Mouse (Mus musculus): ENCODE data around the gene Oasl1. TPM values are rescaled to one million over a fixed set of nuclear protein-coding genes. Genes with fewer than 3 reads are reported as not detected.

The Oasl1 gene
- polyA plus RNA-seq, 1 experiment from 2014 or later, result not detected

GRCm38 (mm10) chr5:114969609-114970215 is 46.7 kb downstream of the Oasl1 start:
- WGBS, result 68% methylated on average over 13 of the region's 13 CpGs
- Histone ChIP-seq H3K36me3 (ENCODE audit: control insufficient read depth, insufficient read depth, low read length) (no peaks in the 10 kb centered on the region), H3K4me3 (ENCODE audit: low read depth, low read length) (no peak overlapping the region), H3K9ac (ENCODE audit: low read depth, low read length) (no peak overlapping the region), H3K27me3 (ENCODE audit: control insufficient read depth, insufficient read depth, low read depth, low read length) (no peaks in the 10 kb centered on the region), H3K4me1 (ENCODE audit: control insufficient read depth, insufficient read depth, low read length) (no peaks in the 10 kb centered on the region), H3K9me3 (replicated peaks; ENCODE audit: control insufficient read depth, low read length, poor library complexity, severe bottlenecking) (no peaks in the 10 kb centered on the region), H3K4me2 (ENCODE audit: low read length) (no peak overlapping the region), H3K27ac (ENCODE audit: low read length) (no peak overlapping the region)
- no peak for ATAC-seq

DNA sequence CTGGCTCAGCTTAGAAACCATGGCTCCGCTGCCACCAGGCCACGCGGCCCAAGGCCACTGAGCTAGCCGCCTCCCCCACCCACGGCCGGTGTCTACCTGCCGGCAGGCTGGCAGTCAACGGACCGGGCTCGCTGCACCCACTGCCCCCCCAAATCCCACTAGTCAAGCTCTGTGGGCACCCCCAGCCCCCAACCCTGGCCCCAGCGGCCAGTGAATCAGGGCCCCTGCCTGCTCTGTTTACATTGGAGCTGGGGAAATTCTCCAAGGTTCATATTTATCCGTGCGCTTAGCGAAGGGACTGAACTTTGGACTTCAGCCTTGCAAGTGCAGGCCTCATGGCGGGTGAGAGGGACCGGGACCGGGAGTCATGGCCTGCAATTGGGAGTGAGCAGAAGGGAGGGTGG is 47.8 kb downstream of the Oasl1 start, which contains the start of gene Hnf1a:
Gene Hnf1a (minus strand): TSS at position 271 of the 404 bp plus-strand sequence.
- 83% methylated on average over 17 of the region's 17 CpGs for WGBS
- no peak for ATAC-seq
- no peaks in the 10 kb centered on the region for H3K4me1 ChIP-seq (ENCODE audit: control insufficient read depth, insufficient read depth, low read length)

GRCm38 (mm10) chr5:114972201-114972600 is 49.2 kb downstream of the Oasl1 start:
- Histone ChIP-seq H3K4me3 (ENCODE audit: low read depth, low read length) (no peak overlapping the region), H3K27me3 (ENCODE audit: control insufficient read depth, insufficient read depth, low read depth, low read length) (no peaks in the 10 kb centered on the region), H3K4me2 (ENCODE audit: low read length) (no peak overlapping the region), H3K9me3 (replicated peaks; ENCODE audit: control insufficient read depth, low read length, poor library complexity, severe bottlenecking) (no peaks in the 10 kb centered on the region), H3K27ac (ENCODE audit: low read length) (no peak overlapping the region), H3K9ac (ENCODE audit: low read depth, low read length) (no peak overlapping the region), H3K36me3 (ENCODE audit: control insufficient read depth, insufficient read depth, low read length) (no peaks in the 10 kb centered on the region), H3K4me1 (ENCODE audit: control insufficient read depth, insufficient read depth, low read length) (no peaks in the 10 kb centered on the region)
- 85% methylated on average over 9 of the region's 9 CpGs for WGBS
- ATAC-seq, result no peak

More for the DNA sequence above, 47.8 kb downstream of the Oasl1 start, which contains the start of gene Hnf1a:
- no peak within 1 kb of the TSS for H3K4me2 ChIP-seq (ENCODE audit: low read length)
- no peak within 1 kb of the TSS for H3K4me3 ChIP-seq (ENCODE audit: low read depth, low read length)
- H3K9ac ChIP-seq (ENCODE audit: low read depth, low read length), result no peak within 1 kb of the TSS
- H3K27me3 ChIP-seq (ENCODE audit: control insufficient read depth, insufficient read depth, low read depth, low read length), result no peaks in the 10 kb centered on the region
- no peaks in the 10 kb centered on the region for H3K9me3 ChIP-seq (replicated peaks; ENCODE audit: control insufficient read depth, low read length, poor library complexity, severe bottlenecking)
- H3K27ac ChIP-seq (ENCODE audit: low read length), result no peak within 1 kb of the TSS
- no peaks in the 10 kb centered on the region for H3K36me3 ChIP-seq (ENCODE audit: control insufficient read depth, insufficient read depth, low read length)

GRCm38 (mm10) chr5:114973131-114973530 is 50.1 kb downstream of the Oasl1 start:
- Histone ChIP-seq H3K4me3 (ENCODE audit: low read depth, low read length) (no peak overlapping the region), H3K27ac (ENCODE audit: low read length) (no peak overlapping the region), H3K9ac (ENCODE audit: low read depth, low read length) (no peak overlapping the region), H3K4me2 (ENCODE audit: low read length) (no peak overlapping the region), H3K4me1 (ENCODE audit: control insufficient read depth, insufficient read depth, low read length) (no peaks in the 10 kb centered on the region), H3K27me3 (ENCODE audit: control insufficient read depth, insufficient read depth, low read depth, low read length) (no peaks in the 10 kb centered on the region), H3K36me3 (ENCODE audit: control insufficient read depth, insufficient read depth, low read length) (no peaks in the 10 kb centered on the region), H3K9me3 (replicated peaks; ENCODE audit: control insufficient read depth, low read length, poor library complexity, severe bottlenecking) (no peaks in the 10 kb centered on the region)
- no peak for ATAC-seq
- WGBS, result 82% methylated on average over 8 of the region's 8 CpGs

- Histone ChIP-seq H3K27ac (ENCODE audit: low read length) (no peak overlapping the region), H3K4me3 (ENCODE audit: low read depth, low read length) (no peak overlapping the region), H3K4me1 (ENCODE audit: control insufficient read depth, insufficient read depth, low read length) (peaks cover 4% of the 10 kb centered on the region; the same call in 1 of the 2 replicates), H3K27me3 (ENCODE audit: control insufficient read depth, insufficient read depth, low read depth, low read length) (0 out of 2 replicates have a peak, but pooled peaks cover 2% of the 10 kb centered on the region), H3K9me3 (replicated peaks; ENCODE audit: control insufficient read depth, low read length, poor library complexity, severe bottlenecking) (no peaks in the 10 kb centered on the region), H3K9ac (ENCODE audit: low read depth, low read length) (no peak overlapping the region), H3K36me3 (ENCODE audit: control insufficient read depth, insufficient read depth, low read length) (no peaks in the 10 kb centered on the region), H3K4me2 (ENCODE audit: low read length) (no peak overlapping the region)
- ATAC-seq, result no peak
These were observed 53.9 kb downstream of the Oasl1 start for GRCm38 (mm10) chr5:114976935-114977334.

- Histone ChIP-seq H3K36me3 (ENCODE audit: control insufficient read depth, insufficient read depth, low read length) (no peaks in the 10 kb centered on the region), H3K27ac (ENCODE audit: low read length) (no peak overlapping the region), H3K9ac (ENCODE audit: low read depth, low read length) (0 out of 2 replicates have a peak overlapping the region, but pooled peaks have one; percentile 15), H3K9me3 (replicated peaks; ENCODE audit: control insufficient read depth, low read length, poor library complexity, severe bottlenecking) (no peaks in the 10 kb centered on the region), H3K27me3 (ENCODE audit: control insufficient read depth, insufficient read depth, low read depth, low read length) (0 out of 2 replicates have a peak, but pooled peaks cover 2% of the 10 kb centered on the region), H3K4me3 (ENCODE audit: low read depth, low read length) (no peak overlapping the region), H3K4me2 (ENCODE audit: low read length) (no peak overlapping the region), H3K4me1 (ENCODE audit: control insufficient read depth, insufficient read depth, low read length) (peaks cover 4% of the 10 kb centered on the region; the same call in 1 of the 2 replicates)
- 70% methylated on average over 11 of the region's 11 CpGs for WGBS
- ATAC-seq, result no peak
These were observed 55.4 kb downstream of the Oasl1 start for GRCm38 (mm10) chr5:114978473-114978872.

DNA sequence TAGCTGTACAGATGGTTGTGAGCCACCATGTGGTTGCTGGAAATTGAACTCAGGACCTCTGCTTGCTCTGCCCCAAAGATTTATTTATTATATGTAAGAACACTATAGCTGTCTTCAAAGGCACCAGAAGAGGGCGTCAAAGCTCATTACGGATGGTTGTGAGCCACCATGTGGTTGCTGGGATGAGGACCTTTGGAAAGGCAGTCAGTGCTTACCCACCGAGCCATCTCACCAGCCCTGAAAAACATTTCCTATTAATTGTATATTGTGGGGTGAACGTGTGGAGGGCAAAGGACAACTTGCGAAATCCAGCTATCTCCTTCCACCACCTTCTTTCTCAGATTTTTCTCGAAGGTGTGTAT is 55.8 kb downstream of the Oasl1 start:
- no peak overlapping the region for H3K9ac ChIP-seq (ENCODE audit: low read depth, low read length)
- ATAC-seq, result peak; percentile 28; the same call in 1 of the 2 replicates
- no peak overlapping the region for H3K27ac ChIP-seq (ENCODE audit: low read length)
- peak overlapping the region; percentile 72 for H3K4me2 ChIP-seq (ENCODE audit: low read length)
- 0 out of 2 replicates have a peak, but pooled peaks cover 2% of the 10 kb centered on the region for H3K27me3 ChIP-seq (ENCODE audit: control insufficient read depth, insufficient read depth, low read depth, low read length)
- 4% methylated on average over 6 of the region's 6 CpGs for WGBS
- no peaks in the 10 kb centered on the region for H3K9me3 ChIP-seq (replicated peaks; ENCODE audit: control insufficient read depth, low read length, poor library complexity, severe bottlenecking)
- no peaks in the 10 kb centered on the region for H3K36me3 ChIP-seq (ENCODE audit: control insufficient read depth, insufficient read depth, low read length)
- H3K4me1 ChIP-seq (ENCODE audit: control insufficient read depth, insufficient read depth, low read length), result peaks cover 4% of the 10 kb centered on the region; the same call in 1 of the 2 replicates
- H3K4me3 ChIP-seq (ENCODE audit: low read depth, low read length), result peak overlapping the region; percentile 27; the same call in 1 of the 2 replicates

GRCm38 (mm10) chr5:114979250-114980121 is 56.4 kb downstream of the Oasl1 start:
- H3K4me3 ChIP-seq (ENCODE audit: low read depth, low read length), result peak overlapping the region; percentile 27
- peak overlapping the region; percentile 51 for H3K9ac ChIP-seq (ENCODE audit: low read depth, low read length)
- peaks cover 4% of the 10 kb centered on the region; the same call in 1 of the 2 replicates for H3K4me1 ChIP-seq (ENCODE audit: control insufficient read depth, insufficient read depth, low read length)
- H3K4me2 ChIP-seq (ENCODE audit: low read length), result peak overlapping the region; percentile 72
- 0 out of 2 replicates have a peak, but pooled peaks cover 2% of the 10 kb centered on the region for H3K27me3 ChIP-seq (ENCODE audit: control insufficient read depth, insufficient read depth, low read depth, low read length)
- H3K36me3 ChIP-seq (ENCODE audit: control insufficient read depth, insufficient read depth, low read length), result no peaks in the 10 kb centered on the region
- no peaks in the 10 kb centered on the region for H3K9me3 ChIP-seq (replicated peaks; ENCODE audit: control insufficient read depth, low read length, poor library complexity, severe bottlenecking)
- WGBS, result 4% methylated on average over 32 of the region's 32 CpGs
- ATAC-seq, result peak; percentile 54
- H3K27ac ChIP-seq (ENCODE audit: low read length), result no peak overlapping the region
